ENCODE assay signal across 8 mouse cellular contexts in genomic region chr16:5307249-5307605, GRCm38 (mm10). TPM values are rescaled to one million over a fixed set of nuclear protein-coding genes. Genes with fewer than 3 reads are reported as not detected.
DNase-seq lines count a peak whose midpoint lies in the region; ATAC-seq lines count a peak whose summit lies in the region.

No protein-coding gene starts in this region.

- intact Hi-C loops in heart, postnatal 10 days (cut with DNase I): loop anchor here (1.0 to 10.0 kb wide), 2 partner anchors 99 to 228 kb away; no protein-coding TSS in a partner anchor

- no peak overlapping the region for H3K4me2 ChIP-seq in liver, embryonic 13.5 days

- no peaks in the 10 kb centered on the region for H3K9me3 ChIP-seq in liver, embryonic 13.5 days (replicated peaks)

- 67% methylated on average over 7 of the region's 7 CpGs for WGBS in liver, embryonic 13.5 days (ENCODE audit: insufficient replicate concordance)

- no peak overlapping the region for H3K9ac ChIP-seq in liver, embryonic 13.5 days

- no peak overlapping the region for H3K27ac ChIP-seq in liver, embryonic 13.5 days

- no peaks in the 10 kb centered on the region for H3K36me3 ChIP-seq in liver, embryonic 13.5 days

- no peak for ATAC-seq in liver, embryonic 13.5 days (ENCODE audit: low read depth)

- H3K27me3 ChIP-seq in liver, embryonic 13.5 days: peaks cover 18% of the 10 kb centered on the region

- DNase-seq in heart, adult 11 months: peak; percentile 77
- no peak for DNase-seq in heart, postnatal 10 days
- DNase-seq in thymus, postnatal 0 days (ENCODE audit: low spot score): peak; percentile 8
- DNase-seq in thymus, postnatal 36 days: no peak
- DNase-seq in liver, embryonic 13.5 days: no peak
- DNase-seq in right cerebral cortex, adult 18-20 months: no peak
- no peak for DNase-seq in adrenal gland, postnatal 25 days
- DNase-seq in thymus, postnatal 4 days: no peak

- H3K4me3 ChIP-seq in liver, embryonic 13.5 days (replicated peaks): 0 out of 2 replicates have a peak overlapping the region, but pooled peaks have one; percentile 23

- H3K4me1 ChIP-seq in liver, embryonic 13.5 days (replicated peaks): no peaks in the 10 kb centered on the region

RNA-seq across cellular contexts. Expression of gene Eef2kmt, which starts 51.4 kb away (rescaled TPM):
- 10 to 100 TPM; 11.7 to 13.3 TPM for total RNA-seq in heart, postnatal 10 days (2021)
- polyA plus RNA-seq in thymus, postnatal 0 days (2015; fragmentation: Nextera tagmentation; extraction: Ambion mirVana): 13.9 and 15.5 TPM in 2 replicates
- 12.3 and 15.0 TPM in 2 replicates for polyA plus RNA-seq in liver, embryonic 13.5 days (2015; fragmentation: Nextera tagmentation; extraction: Ambion mirVana)
- total RNA-seq in adrenal gland, postnatal 25 days (2021): 30.2 and 35.6 TPM in 2 replicates

Comparison
In these comparisons a context has a peak if more than half of its experiments do, and no peak if none do; other contexts are left out.
1. DNase-seq: peak in heart, adult 11 months (single experiment) and thymus, postnatal 0 days (single experiment); none in heart, postnatal 10 days (0 of 2), thymus, postnatal 36 days (0 of 2), liver, embryonic 13.5 days (single experiment), right cerebral cortex, adult 18-20 months (single experiment), adrenal gland, postnatal 25 days (single experiment) and thymus, postnatal 4 days (single experiment).